Mouse (Mus musculus) layer of hippocampus, adult 2 months (tissue): ENCODE measurements at regions not wholly inside any gene's neighbourhood (a gene's known extent, or its start where the extent isn't known, plus 50 kb on each side); places are given as distances from the start of the nearest gene placed in this dataset.
"Not testable (repeated sequence)": the region's sequence is repeated elsewhere in the genome, so short reads cannot be mapped to it uniquely, and the experiment has no call there.

ENCODE experiments used
- DNase-seq, 2 experiments: peaks; one replicate each; pipeline ENCODE4 v3.0.0; 2022; ENCODE audit warnings: low spot score in 2 of 2
- H3K27ac ChIP-seq: fragments of 200-600 bp; 2 replicates; pipeline ENCODE4 v1.8.1; 2022
- H3K4me3 ChIP-seq: fragments of 200-600 bp; 2 replicates; pipeline ENCODE4 v1.8.1; 2022; ENCODE audit warnings: mild to moderate bottlenecking
- CTCF ChIP-seq: fragments of 200-600 bp; conservative IDR thresholded peaks from 2 replicates; pipeline ENCODE4 v1.8.1; 2022; ENCODE audit warnings: antibody characterized with exemption, mild to moderate bottlenecking, moderate library complexity

GRCm38 (mm10) chr15:91916946-91917345 lies 78.9 kb downstream of the Smgc start:
- DNase-seq, result no peak
- Histone ChIP-seq H3K4me3 (no peak overlapping the region), H3K27ac (no peak overlapping the region)

GRCm38 (mm10) chr15:91917877-91918276 lies 79.8 kb downstream of the Smgc start:
- Histone ChIP-seq H3K4me3 (no peak overlapping the region), H3K27ac (no peak overlapping the region)
- TF ChIP-seq CTCF, result no peak
- no peak for DNase-seq

More at GRCm38 (mm10) chr15:91916946-91917345, 78.9 kb downstream of the Smgc start:
- no peak for TF ChIP-seq CTCF

- Histone ChIP-seq H3K27ac (no peak overlapping the region), H3K4me3 (no peak overlapping the region)
- peak; percentile 54 for TF ChIP-seq CTCF
- DNase-seq, result no peak
These were observed 86.5 kb downstream of the Smgc start for GRCm38 (mm10) chr15:91924542-91924941.

- Histone ChIP-seq H3K27ac (no peak overlapping the region), H3K4me3 (no peak overlapping the region)
- TF ChIP-seq CTCF, result peak; percentile 64
- no peak for DNase-seq
These were observed 89.4 kb downstream of the Smgc start for GRCm38 (mm10) chr15:91927492-91927891.

GRCm38 (mm10) chr15:91928511-91928910 lies 90.4 kb downstream of the Smgc start:
- TF ChIP-seq CTCF, result no peak
- no peak for DNase-seq

GRCm38 (mm10) chr15:91957273-91957672 lies 93.7 kb upstream of the Cntn1 start:
- Histone ChIP-seq H3K4me3 (no peak overlapping the region), H3K27ac (no peak overlapping the region)
- TF ChIP-seq CTCF, result no peak
- peak in 1 of 2 experiments; percentile 11 for DNase-seq

More at GRCm38 (mm10) chr15:91928511-91928910, 90.4 kb downstream of the Smgc start:
- Histone ChIP-seq H3K27ac (no peak overlapping the region), H3K4me3 (no peak overlapping the region)

- no peak overlapping the region for H3K4me3 ChIP-seq
- peak in 1 of 2 experiments; percentile 9 for DNase-seq
- no peak for TF ChIP-seq CTCF
- no peak overlapping the region for H3K27ac ChIP-seq
These were observed 85.8 kb upstream of the Cntn1 start for GRCm38 (mm10) chr15:91965172-91965571.

- peak; percentile 55 to 83 for DNase-seq
- Histone ChIP-seq H3K4me3 (no peak overlapping the region), H3K27ac (no peak overlapping the region)
- peak; percentile 91 for TF ChIP-seq CTCF
These were observed 81.6 kb upstream of the Cntn1 start for GRCm38 (mm10) chr15:91969378-91969777.

GRCm38 (mm10) chr15:91971411-91971810 lies 79.6 kb upstream of the Cntn1 start:
- DNase-seq, result no peak
- no peak for TF ChIP-seq CTCF
- Histone ChIP-seq H3K4me3 (no peak overlapping the region), H3K27ac (no peak overlapping the region)

- no peak for TF ChIP-seq CTCF
- DNase-seq, result no peak
- H3K4me3 ChIP-seq, result no peak overlapping the region
- H3K27ac ChIP-seq, result no peak overlapping the region
These were observed 79.1 kb upstream of the Cntn1 start for GRCm38 (mm10) chr15:91971846-91972245.

GRCm38 (mm10) chr15:91975606-91976005 lies 75.4 kb upstream of the Cntn1 start:
- TF ChIP-seq CTCF, result no peak
- no peak overlapping the region for H3K4me3 ChIP-seq
- DNase-seq, result no peak
- no peak overlapping the region for H3K27ac ChIP-seq

- H3K27ac ChIP-seq, H3K4me3 ChIP-seq, DNase-seq: not testable (repeated sequence)
These were observed 67.8 kb upstream of the Cntn1 start for GRCm38 (mm10) chr15:91983186-91983585.

- TF ChIP-seq CTCF, result no peak
- no peak for DNase-seq
- Histone ChIP-seq H3K27ac (no peak overlapping the region), H3K4me3 (no peak overlapping the region)
These were observed 50.9 kb upstream of the Cntn1 start for GRCm38 (mm10) chr15:92000086-92000485.
